In the genomic region with DNA sequence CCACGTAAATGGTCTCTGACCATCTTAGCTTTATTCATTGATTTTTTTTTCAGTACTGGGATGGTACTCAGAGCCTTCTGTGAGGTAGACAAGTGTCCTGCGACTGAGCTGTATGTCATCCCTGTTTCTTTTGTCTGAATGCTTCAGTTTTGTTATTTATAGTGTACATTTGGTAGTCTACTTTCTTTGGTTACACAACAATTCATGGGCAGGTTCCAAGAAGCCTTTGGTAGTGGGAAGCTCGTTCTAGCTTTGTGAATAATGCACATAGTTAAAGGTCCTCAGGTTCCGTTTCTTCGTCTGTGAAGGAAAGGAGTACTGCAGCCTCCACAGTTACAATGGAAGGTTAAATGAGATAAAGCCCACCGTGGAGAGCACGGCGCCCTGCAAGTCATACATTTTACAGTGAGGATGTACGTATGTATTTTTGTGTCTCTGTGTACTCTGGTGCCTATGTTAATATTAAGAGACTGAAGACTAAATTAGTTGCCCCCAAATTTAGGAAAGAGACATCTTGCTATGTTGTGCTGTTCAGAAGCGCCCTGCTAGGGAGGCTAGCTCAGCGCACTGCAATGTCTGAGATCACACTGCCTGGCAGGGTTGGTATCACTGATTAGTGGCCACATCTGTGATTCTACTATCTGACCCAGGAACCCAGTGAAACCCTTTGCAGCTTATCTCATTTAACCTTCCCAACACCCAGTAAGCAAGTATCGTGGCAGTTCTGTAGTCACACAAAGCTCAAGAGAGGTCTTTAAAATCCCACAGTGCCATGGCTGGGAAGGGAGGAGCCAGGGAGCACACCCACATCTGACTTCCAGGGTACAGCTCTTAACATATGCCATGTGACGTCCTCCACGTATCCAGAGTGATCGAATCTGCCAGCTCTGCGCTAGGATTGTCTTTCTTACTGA, we compare ENCODE assay signal across 1 mouse cellular context.
TF ChIP-seq lines count a peak whose summit lies in the region.

No protein-coding gene starts in this region.

TF ChIP-seq in MEL, 35 proteins besides CTCF, POLR2A, EP300 and RAD21:
- no peak for TF ChIP-seq KAT2A (conservative IDR thresholded peaks at IDR 0.05; ENCODE audit: low read depth, low read length)
- TF ChIP-seq GATA1 (IDR thresholded peaks at IDR 0.05; ENCODE audit: low read depth, low read length), result peak; percentile 54; the same call in 1 of the 2 replicates
- TF ChIP-seq RCOR1 (IDR thresholded peaks at IDR 0.05; ENCODE audit: low read depth, low read length), result peak; percentile 45; the same call in 1 of the 2 replicates
